Mouse (Mus musculus): ENCODE data around the gene Tns1. TPM values are rescaled to one million over a fixed set of nuclear protein-coding genes. Genes with fewer than 3 reads are reported as not detected.

The Tns1 gene
- polyA plus RNA-seq, 1 experiment, result 25.8 TPM

DNA sequence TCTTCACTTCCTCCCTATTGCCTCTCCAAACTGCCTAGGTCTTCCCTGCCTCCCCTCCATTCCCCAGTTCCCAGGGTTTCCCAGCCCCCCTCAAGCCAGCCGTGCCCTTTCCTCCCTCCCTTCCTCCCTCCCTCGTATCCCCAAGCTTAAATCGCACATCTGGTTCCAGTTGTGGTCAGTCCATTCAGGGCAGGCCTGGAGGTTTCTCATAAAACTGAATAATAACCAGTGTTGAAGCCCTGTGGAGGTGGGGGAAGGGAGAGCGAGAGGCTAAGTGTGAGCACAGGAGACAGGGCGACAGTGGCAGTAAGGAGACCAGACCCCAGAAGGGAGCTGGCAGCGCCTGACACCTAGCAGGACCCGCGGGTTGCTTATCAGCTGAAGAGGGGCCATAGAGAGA lies 82.6 kb downstream of the Tns1 start:
- 36% methylated on average over 8 of the region's 8 CpGs for WGBS
- DNase-seq (ENCODE audit: low read depth, low spot score), result no peak

DNA sequence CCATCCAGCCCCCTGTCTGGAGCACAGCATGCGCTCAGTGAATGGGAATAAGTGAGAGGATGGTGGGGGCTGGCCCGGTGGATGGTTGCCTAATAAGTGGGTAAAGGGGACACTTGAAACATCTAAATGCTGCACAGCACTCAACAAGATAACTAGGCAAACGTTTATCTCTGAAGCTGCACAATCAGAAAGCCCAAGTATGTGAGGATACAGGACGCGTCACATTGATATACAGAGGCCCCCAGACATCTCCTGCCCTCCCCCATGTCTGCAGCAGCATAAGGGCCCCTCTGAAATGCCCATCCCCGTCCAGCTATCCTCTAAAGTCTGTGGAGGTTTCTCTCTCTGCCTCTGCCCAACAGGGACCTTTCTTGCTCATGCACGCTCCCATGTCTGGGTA lies 83.1 kb downstream of the Tns1 start:
- WGBS, result 73% methylated on average over 7 of the region's 7 CpGs
- DNase-seq (ENCODE audit: low read depth, low spot score), result no peak

DNA sequence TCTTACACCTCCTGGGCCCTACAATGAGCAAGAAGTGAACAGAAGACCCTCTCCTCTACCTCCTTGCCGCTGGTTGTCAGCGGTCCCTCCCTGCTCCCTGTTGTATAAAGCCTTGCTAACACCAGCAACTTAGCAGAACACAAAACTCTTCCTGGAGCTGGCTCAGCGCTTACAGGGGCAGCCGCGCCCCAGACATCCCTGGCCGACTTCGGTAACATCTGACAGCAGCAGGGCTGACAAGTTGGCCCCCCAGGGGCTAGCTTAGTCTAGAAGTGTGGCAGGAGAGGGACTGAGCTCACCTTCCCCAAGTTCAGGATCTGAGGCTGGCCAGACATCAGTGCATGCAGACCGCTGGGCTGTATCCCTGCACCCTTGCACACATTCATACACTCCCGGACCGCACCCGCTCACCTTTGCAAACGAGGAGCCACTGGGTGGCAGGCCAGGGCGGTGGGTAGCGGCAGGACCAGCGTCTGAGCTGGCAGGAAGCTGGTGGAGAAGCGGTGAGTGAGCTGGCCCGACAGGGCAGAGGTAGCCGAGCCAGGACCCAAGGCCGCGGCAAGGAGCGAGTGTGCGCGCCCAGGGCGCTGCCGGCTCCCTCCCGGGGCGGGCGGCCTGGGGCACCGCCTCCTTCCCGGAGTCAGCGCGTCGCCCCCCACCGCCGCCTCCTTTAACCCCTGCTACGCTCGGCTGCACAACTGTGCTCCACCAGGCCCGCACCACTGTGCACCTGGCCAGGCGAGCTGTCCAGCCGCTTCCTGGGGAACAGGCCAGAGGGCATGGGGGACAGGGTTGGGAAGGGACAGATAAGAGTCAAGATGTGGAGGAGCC lies 87.5 kb downstream of the Tns1 start:
- WGBS, result 2% methylated on average over 39 of the region's 40 CpGs
- DNase-seq (ENCODE audit: low read depth, low spot score), result no peak

DNA sequence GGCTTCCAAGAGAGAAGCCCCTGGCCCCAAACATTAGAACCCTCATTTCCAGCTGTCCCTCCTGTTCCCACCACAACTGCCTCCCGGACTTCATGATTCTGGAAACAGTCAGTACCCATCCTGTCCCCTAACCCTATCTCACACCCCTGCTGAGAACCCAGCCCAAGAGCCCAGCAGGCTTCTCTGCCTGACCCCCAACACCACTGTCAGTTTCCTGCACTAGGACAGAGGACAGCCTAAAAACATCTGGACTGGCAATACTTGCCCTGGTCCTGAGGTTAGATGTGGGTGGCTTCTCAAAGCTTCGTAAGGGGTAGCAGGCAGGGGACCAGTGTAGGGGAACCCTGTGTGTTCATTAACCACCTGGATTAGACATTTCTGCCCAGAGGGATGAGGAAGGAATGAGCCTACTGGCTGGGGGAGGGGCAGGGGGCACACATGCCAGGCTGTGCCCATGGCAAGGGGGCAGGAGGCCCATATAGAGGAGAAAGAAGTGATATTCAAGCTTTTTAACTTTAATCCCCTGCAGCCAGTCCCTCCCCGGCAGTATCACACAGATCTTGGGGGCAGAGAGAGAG lies 88.2 kb downstream of the Tns1 start:
- WGBS, result 37% methylated on average over 3 of the region's 3 CpGs
- DNase-seq (ENCODE audit: low read depth, low spot score), result no peak

DNA sequence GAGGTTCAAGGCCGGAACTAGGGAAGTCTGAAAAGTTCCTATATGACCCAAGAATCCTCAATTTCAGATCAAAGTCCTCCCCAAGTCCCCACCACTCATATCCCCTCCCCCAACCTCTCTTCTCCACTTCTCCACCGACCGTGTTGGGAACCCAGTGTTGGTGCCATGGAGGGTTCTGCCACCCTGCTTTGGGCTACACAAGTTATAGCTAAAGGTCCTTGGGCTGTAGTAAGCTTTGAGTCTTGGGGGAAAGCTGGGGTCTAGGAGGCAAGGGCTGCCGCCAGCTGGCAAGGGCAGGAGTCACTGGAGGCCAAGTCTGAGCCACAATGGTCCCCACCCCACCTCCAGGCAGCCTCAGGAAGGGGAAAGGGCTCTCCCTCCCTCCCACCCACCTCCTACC lies 88.8 kb downstream of the Tns1 start:
- WGBS, result 55% methylated on average over 4 of the region's 4 CpGs
- no peak for DNase-seq (ENCODE audit: low read depth, low spot score)

DNA sequence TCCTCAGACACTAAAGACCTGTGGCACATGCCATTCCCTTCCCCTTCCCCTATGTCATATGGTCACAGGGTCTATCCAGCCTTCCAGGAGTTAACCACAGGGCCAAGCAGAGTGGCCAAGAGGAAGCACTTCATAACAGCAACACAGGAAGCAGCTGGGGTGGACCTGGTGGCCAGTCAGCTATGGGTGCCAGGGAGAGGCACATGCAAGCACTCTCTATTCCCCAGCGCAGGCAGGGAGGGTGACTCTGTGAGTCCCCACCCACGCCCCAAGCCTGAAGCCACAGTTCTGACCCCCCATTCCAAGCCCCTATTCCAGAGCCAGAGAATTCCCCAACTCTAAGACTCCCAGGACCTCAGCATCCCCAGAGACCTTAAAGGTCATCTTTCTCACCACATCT lies 89.5 kb downstream of the Tns1 start:
- DNase-seq (ENCODE audit: low read depth, low spot score), result no peak
- 54% methylated on average over 2 of the region's 2 CpGs for WGBS

DNA sequence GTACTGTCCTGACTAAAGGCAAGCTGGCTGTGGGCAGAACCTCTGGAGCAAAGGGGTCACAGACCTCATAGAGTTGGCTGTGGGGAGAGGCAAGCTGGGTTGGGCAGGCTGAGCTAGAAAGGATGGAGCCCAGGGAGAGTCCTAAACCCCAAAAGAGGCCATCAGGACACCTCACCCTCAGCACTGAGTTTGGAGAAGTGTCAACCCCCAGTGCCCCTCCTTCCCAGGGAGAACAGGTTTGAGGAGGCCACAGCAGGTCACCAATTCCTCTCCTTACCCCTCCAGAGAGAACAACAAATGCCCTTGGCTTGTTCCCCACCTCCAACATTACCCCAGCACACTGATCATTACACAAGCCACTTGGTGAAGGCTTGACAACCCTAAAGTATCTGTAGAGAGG lies 90.0 kb downstream of the Tns1 start:
- DNase-seq (ENCODE audit: low read depth, low spot score), result no peak

DNA sequence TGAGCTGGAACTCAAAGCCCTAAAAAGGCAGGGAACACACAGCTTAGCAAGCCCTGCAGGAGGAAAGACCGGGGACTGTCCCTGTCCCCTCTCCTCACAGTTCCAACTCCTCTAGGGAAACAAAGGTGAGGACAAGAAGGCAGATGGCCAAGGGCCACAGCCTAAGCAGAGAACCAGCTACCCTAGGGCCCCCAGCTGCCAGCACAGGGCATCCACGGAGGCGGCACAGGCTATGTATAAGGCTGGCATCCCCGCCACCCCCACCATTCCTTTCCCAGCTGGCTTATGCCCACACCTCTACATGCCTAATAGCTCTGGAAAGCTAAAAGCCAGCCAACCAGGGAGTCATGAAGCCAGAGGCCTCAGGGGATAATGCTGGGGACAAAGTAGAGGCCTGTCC lies 90.8 kb downstream of the Tns1 start:
- 78% methylated on average over 4 of the region's 4 CpGs for WGBS
- DNase-seq (ENCODE audit: low read depth, low spot score), result no peak

DNA sequence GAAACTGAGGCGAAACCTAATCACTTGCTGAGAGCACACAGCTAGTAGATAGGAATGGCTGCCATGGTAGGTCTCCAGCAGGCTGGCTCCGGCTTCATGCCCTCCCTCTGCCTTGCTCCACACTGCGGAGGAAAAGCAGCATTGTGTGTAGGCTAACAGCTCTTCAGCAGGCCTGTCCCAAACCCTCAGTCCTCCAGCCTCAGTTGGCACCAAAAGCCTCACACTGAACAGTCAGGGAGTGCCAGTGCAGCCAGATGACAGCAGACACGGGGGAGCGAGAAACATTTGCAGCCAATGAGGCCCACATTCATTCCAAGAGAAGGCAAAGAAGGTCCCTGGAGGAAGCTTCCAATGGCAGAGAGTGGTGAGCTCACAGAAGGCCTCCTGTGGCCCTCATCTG lies 91.3 kb downstream of the Tns1 start:
- WGBS, result 83% methylated on average over 5 of the region's 5 CpGs
- no peak for DNase-seq (ENCODE audit: low read depth, low spot score)

DNA sequence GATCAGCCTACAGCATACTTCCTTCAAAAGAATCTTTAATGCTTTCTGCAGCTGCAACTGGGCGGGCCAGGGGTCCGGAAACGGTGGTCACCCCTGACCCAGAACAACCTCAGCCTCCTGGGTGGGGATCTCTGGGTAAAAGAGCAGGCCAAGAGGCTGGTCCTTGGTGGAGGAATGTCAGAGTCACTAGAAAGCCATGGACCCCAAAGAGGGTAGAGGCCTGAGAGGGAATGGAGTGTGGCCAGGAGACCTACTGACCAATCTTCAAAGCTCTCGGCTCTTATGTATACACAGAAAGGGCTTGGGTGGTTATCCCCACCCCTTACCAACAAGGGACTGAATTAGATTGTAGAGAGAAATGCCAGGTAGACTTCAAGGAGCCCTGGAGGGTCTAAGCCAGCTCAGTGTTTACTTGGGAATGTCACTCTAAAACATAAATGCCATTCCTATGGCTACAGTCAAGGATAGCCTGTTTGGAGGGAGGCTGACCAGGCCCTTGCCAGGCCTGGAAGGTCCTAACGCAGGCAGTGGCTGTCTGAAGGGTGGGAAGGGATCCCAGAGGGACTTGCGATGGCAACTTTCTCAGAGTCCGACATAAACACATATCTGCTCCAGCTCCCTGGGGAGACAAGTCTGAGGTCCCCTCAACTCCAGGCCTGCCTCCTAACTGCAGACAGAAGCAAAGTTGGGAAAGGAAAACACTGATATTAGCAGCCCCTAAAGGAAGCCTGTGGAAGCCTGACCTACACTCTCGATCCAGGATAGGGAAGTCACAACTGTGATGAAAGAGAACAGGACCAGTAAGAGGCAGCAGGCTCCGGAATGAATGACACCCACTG lies 92.3 kb downstream of the Tns1 start:
- no peak for DNase-seq (ENCODE audit: low read depth, low spot score)
- 55% methylated on average over 9 of the region's 9 CpGs for WGBS

DNA sequence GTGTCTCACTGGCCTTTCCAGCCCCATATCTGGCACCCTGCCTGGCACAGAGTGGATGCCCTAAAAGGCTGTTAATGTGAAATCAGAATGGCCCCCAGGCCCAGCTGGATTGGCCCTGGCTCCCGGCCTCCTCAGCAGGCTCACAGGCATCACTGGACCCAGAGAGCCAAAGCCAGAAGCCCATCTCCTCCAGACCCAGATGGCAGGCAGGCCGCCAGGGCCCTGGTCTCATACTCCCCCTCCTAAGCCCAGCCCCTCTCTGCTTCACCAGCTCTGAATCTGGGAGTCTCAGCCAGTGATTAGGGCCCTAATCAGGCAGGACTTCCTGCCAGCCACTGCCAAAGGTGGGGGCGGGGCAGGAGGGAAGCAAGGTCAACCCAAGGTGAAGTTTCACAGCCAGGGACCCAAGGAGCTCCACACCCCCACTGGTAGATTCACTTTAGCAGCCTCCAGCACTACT lies 93.3 kb downstream of the Tns1 start:
- DNase-seq (ENCODE audit: low read depth, low spot score), result no peak

DNA sequence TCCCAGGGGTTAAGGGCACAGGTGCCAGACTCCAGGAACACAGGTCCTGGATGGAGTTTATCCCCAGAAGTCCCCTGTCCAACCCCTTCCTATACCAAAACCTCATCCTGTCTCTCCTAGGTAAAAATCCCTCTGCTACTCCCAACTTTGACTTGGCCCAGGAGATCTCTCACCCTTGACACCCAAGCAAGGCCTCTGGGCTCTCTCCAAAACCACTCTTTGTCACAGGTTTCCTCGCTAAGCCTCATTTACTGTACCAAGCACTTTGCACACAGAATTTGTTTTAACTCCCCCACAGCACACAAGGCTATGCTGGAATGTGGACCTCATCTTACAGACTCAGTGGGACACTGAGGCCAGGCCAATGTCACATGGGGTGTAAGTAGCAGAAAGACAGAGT lies 94.0 kb downstream of the Tns1 start:
- no peak for DNase-seq (ENCODE audit: low read depth, low spot score)
- 82% methylated on average over 1 of the region's 1 CpGs for WGBS

More for the DNA sequence above, 93.3 kb downstream of the Tns1 start:
- WGBS, result 46% methylated on average over 3 of the region's 3 CpGs

DNA sequence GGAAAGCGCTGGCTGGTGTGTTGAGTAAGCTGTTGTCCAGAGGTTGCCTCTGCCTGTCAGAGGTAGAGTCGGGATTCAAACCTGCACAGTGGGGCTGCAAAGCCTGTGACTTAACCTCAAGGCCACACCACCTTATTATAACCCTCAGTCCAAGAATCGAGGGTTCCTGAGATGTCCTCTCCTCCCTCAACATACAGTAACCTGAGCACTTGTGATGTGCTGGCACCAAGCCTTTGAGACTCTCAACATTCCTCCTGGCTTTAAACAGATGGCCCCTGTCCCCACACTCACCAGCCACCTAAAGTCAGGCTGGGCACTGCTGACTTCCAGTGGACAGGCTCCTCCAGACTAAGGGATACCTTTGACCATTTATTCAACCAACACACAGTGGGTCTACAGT lies 94.6 kb downstream of the Tns1 start:
- WGBS, result 57% methylated on average over 3 of the region's 3 CpGs

DNA sequence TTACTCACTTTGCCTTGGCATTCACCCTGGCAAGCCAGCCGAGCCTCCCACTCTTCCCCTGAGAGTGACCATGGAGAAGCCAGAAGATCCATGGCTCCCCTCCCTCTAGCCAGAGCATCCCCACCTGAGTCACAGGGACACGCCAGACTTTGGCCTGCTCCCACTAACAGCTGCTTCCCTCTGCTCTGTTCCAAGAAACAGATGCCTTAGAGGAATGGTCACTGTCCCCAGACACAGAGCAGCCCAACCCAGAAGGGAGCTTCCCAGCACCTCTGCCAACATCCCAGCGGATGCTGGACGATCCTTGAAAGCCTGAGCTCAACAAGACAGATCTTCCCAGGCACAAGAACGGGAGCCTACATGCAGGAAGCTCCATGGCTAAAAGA lies 95.4 kb downstream of the Tns1 start:
- DNase-seq (ENCODE audit: low read depth, low spot score), result no peak
- WGBS, result 49% methylated on average over 5 of the region's 5 CpGs

More for the DNA sequence above, 94.6 kb downstream of the Tns1 start:
- DNase-seq (ENCODE audit: low read depth, low spot score), result no peak

DNA sequence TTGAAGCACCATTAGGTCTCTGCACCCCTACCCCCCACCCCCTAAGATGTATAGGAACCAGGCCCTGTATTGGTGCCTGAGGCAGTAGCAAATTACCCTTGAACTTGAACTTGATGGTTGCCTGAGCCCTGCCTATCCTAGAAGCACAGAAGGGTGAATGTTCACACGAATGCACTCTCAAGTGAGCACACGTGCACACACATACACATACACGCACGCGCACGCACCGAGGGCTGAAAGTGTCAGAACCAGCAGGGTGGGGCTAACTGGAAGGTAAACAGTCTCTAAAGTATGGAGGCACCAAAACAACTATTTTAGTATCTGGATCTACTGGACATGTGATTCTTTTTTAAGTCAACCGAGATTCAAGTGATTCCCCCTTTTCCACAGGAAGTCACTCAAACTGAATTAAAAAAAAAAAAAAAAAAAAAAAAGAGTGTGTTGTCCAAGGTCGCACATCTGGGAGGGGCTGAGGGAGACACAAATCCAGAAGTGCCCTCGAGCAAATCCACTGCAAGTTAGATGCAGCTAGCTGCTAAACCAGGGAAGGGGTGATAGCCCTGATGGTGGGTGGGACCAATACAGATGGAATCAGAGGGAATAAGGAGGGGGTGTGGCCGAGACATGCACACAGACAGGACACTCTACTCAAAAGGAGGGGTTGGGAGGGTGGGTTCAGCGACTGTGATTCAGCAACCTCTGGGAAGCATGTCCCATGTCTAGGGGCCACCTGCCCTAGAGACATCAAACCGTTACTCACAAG lies 96.0 kb downstream of the Tns1 start:
- no peak for DNase-seq (ENCODE audit: low read depth, low spot score)
- 43% methylated on average over 13 of the region's 13 CpGs for WGBS

DNA sequence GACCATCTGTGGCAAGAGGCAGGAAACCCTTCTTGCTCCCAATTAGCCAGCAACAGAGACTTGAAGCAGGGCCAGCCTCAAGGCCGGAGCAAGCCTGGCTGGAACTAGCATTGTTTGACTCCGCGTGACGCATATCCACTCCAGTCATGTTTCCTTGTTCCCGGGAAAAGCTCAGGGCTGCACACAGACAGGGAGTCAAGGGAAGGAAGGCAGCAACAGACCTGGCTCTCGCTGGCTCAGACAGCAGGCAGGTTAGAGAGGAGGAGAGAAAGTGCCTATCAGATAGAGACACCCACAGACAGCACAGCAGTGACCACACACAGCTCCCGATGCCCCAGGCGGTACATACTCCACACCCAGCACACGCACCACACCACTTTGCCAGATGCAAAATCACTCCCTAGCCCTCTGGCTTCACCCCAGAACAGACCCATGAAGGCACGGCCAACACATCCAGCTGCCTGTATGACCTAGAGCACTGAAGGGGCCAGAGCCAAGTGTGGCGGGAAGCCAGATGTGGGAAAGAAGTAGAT lies 96.6 kb downstream of the Tns1 start:
- 35% methylated on average over 11 of the region's 11 CpGs for WGBS
- DNase-seq (ENCODE audit: low read depth, low spot score), result no peak

DNA sequence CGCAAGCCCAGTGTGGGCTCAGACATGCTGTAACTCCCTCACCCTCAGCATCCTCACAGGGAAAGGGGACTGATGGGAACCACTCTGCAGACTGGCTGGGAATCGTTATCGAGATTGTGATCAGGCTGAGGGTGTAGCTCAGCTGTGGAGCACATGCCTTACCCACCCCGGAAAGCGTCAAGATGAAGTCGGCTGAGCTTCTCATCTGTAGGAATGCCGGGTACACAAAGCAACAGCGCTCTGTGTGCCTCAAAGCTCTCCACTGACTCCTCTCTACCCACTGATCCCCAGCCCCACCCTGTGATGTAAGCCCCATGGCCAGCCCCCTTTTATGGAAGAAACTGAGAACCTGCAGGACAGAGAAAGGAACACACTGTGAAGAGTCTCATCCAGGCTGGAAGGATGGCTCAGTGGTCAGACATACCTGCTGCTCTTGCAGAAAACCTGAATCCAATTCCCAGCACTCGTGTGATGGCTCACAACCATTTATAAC lies 97.5 kb downstream of the Tns1 start:
- DNase-seq (ENCODE audit: low read depth, low spot score), result no peak
- WGBS, result 42% methylated on average over 9 of the region's 9 CpGs

DNA sequence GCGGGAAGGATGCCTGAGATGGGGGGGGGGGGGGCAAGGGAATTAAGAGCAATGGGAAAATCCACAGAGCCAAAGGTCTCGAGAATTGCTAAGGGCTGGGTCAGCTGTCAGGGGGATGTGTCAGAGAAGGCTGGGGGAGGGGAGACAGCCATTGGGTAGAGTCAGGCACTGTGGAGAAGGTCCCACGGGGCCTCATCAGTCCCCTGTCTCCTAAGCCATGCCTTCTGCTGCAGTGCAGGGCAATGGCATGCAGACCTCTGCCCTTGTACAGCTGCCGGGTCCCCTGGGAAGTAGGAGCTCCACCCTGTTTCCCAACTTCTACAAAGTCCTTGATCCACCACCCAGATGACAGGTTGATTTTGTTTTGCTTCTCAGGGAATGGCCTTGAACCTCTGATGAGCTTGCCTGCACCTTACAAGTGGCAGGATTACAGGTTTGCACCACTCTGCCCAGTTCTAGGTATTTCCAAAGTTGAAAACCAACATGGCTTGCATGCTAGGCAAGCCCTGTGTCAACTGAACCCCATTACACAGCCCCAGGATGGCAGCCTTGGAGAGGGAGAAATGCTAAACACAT lies 98.5 kb downstream of the Tns1 start:
- WGBS, result 14% methylated on average over 4 of the region's 4 CpGs
- no peak for DNase-seq (ENCODE audit: low read depth, low spot score)

DNA sequence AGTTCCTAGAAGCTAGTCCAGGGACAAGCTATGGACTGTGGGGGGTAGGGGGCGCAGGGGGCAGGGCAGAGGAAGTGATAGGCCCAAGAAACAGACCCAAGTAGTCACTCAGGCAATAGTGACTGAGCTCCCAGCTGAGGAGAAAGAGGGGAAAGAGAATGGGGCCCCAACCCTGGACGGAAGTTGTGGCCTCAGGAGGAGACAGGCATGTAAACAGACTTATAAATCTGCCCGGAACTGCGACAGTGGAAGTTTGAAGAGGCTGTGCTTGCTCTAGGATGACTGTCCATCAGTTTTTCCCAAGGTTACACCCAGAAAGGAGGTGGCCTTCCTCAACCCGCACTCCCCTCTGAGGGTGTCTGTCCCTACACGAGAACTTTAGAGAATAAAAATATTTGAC lies 99.0 kb downstream of the Tns1 start:
- WGBS, result 15% methylated on average over 6 of the region's 6 CpGs
- DNase-seq (ENCODE audit: low read depth, low spot score), result no peak

Data from large intestine, adult 2 months (tissue).